Mouse (Mus musculus): ENCODE measurements around the gene Vmn1r69. TPM values are rescaled to one million over a fixed set of nuclear protein-coding genes. Genes with fewer than 3 reads are reported as not detected.

Gene Vmn1r69
- not detected for total RNA-seq (2021)
- long read RNA-seq, experiment 1: 0 reads
- long read RNA-seq, experiment 2: 0 reads

DNA sequence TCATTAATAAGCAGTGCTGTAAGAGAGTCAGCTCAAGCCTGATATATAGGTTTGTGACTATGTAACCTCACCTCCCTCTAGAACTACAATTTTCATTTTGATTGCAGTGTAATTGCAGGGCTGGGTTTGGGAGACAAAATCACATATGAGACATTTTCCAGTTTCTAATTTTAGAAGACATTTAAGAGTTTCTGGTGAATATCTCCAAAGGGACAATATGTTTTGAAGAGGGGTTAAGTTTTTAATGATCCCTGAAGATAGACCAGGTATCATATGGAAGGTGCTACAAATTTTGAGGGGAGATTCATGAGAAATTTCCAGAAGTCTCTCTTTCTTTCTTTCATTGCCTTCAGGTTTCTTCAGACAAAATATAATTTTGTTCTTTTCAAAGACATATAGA is at the start of gene Vmn1r69:
TSS of gene Vmn1r69 (minus strand) at position 101 of the 400 bp plus-strand sequence.
- DNase-seq (ENCODE audit: low spot score in 2 of 2): no peak

- DNase-seq (ENCODE audit: low spot score in 2 of 2): no peak
These were observed 17.8 kb upstream of the Vmn1r69 start, which contains the start of gene Vmn1r70 for GRCm38 (mm10) chr7:10631232-10631631. Gene Vmn1r70, plus strand, starts transcription at chr7:10631532.

DNA sequence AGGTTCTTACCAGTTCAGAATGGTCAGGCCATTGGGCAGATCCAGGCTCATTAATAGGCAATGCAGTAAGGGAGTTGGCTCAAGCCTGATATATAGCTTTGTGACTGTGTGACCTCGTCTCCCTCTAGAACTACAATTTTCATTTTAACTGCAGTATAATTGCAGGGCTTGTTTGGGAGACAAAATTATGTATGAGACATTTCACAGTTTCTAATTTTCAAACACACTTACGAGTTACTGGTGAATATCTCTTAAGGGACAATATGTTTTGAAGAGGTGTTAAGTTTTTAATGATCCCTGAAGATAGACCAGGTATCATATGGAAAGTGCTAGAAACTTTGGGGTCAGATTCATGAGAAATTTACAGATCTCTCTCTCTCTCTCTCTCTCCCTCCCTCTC is 55.1 kb downstream of the Vmn1r69 start, which contains the start of gene Vmn1r68:
TSS of gene Vmn1r68 (minus strand) at position 101 of the 400 bp plus-strand sequence.
- DNase-seq (ENCODE audit: low spot score in 2 of 2): no peak

Other genes starting within 250 kb of the Vmn1r69 start
- gene Vmn1r67, start 170.3 kb downstream of the Vmn1r69 start, total RNA-seq (2021): not detected
- 1 to 10 TPM; 7.0 to 7.2 TPM for gene Zik1, start 118.3 kb downstream of the Vmn1r69 start, total RNA-seq (2021)
- gene Vmn1r68, start 55.2 kb downstream of the Vmn1r69 start, total RNA-seq (2021): not detected
- gene Vmn1r70, start 17.9 kb upstream of the Vmn1r69 start, total RNA-seq (2021): not detected
- gene Nlrp4b, start 74.1 kb upstream of the Vmn1r69 start, total RNA-seq (2021): not detected
- not detected for gene Vmn1r71, start 140.7 kb upstream of the Vmn1r69 start, total RNA-seq (2021)